Mouse (Mus musculus) spleen, adult 2 months (tissue): Measurements from ENCODE around the gene Pdss2.

Experiments used
- CTCF ChIP-seq: fragments of 200-500 bp; IDR thresholded peaks from 2 replicates; pipeline ENCODE4 v1.5.1; 2011; ENCODE audit warnings: mild to moderate bottlenecking, inconsistent platforms; ENCODE audit not compliant: insufficient read depth, insufficient read length, insufficient replicate concordance; ENCODE audit errors: extremely low read depth
- POLR2A ChIP-seq: fragments of 200-500 bp; IDR thresholded peaks from 2 replicates; pipeline ENCODE4 v1.6.1; 2011; ENCODE audit warnings: low read depth, low read length, inconsistent platforms

GRCm38 (mm10) chr10:43271318-43271717 is 50.0 kb downstream of the Pdss2 start:
- TF ChIP-seq POLR2A, result no peak
- no peak for TF ChIP-seq CTCF
